Mouse (Mus musculus): ENCODE measurements around the gene Fam131b. TPM values are rescaled to one million over a fixed set of nuclear protein-coding genes. Genes with fewer than 3 reads are reported as not detected.

Gene Fam131b
- polyA plus RNA-seq, 1 experiment from 2014 or later, result 5.8 TPM

GRCm38 (mm10) chr6:42342171-42342570, 17.7 kb upstream of the Fam131b start:
- Histone ChIP-seq H3K4me2 (no peak overlapping the region), H3K36me3 (no peaks in the 10 kb centered on the region), H3K9ac (no peak overlapping the region), H3K9me3 (no peaks in the 10 kb centered on the region), H3K4me1 (replicated peaks) (no peaks in the 10 kb centered on the region), H3K27me3 (no peaks in the 10 kb centered on the region), H3K4me3 (no peak overlapping the region), H3K27ac (no peak overlapping the region)
- 83% methylated on average over 1 of the region's 1 CpGs for WGBS
- ATAC-seq (ENCODE audit: low FRiP score), result no peak

- no peak for ATAC-seq (ENCODE audit: low FRiP score)
- H3K27me3 ChIP-seq, result no peaks in the 10 kb centered on the region
- 84% methylated on average over 5 of the region's 5 CpGs for WGBS
- no peaks in the 10 kb centered on the region for H3K9me3 ChIP-seq
- no peaks in the 10 kb centered on the region for H3K36me3 ChIP-seq
- H3K9ac ChIP-seq, result no peak overlapping the region
- no peak overlapping the region for H3K27ac ChIP-seq
- H3K4me1 ChIP-seq (replicated peaks), result no peaks in the 10 kb centered on the region
- H3K4me3 ChIP-seq, result no peak overlapping the region
- no peak overlapping the region for H3K4me2 ChIP-seq
Measured at GRCm38 (mm10) chr6:42339981-42340380, 15.5 kb upstream of the Fam131b start.

GRCm38 (mm10) chr6:42339189-42339588, 14.7 kb upstream of the Fam131b start:
- H3K27ac ChIP-seq, result no peak overlapping the region
- H3K4me2 ChIP-seq, result no peak overlapping the region
- no peak overlapping the region for H3K9ac ChIP-seq
- ATAC-seq (ENCODE audit: low FRiP score), result no peak
- WGBS, result 91% methylated on average over 2 of the region's 2 CpGs
- no peaks in the 10 kb centered on the region for H3K27me3 ChIP-seq
- H3K4me1 ChIP-seq (replicated peaks), result no peaks in the 10 kb centered on the region
- H3K4me3 ChIP-seq, result no peak overlapping the region
- H3K9me3 ChIP-seq, result no peaks in the 10 kb centered on the region
- H3K36me3 ChIP-seq, result no peaks in the 10 kb centered on the region

DNA sequence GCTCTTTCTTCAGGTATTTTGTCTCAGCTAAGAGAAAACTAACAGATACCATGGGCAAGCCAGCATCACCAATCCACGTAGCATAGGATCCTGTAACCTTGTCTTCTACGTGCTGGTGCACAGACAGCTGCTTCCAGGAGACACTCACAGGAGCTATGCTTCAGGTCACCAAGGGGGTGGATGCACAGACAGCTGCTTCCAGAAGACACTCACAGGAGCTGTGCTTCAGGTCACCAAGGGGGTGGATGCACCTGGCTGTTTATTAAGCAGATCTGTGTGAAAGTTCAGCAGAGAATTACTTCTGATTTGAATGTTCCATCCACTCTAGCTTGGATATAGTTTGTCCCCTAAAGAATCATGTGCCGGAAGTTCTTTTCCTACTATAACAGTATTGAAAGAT, 6.5 kb upstream of the Fam131b start:
- Histone ChIP-seq H3K4me1 (replicated peaks) (no peaks in the 10 kb centered on the region), H3K4me2 (no peak overlapping the region), H3K9me3 (no peaks in the 10 kb centered on the region), H3K9ac (no peak overlapping the region), H3K36me3 (no peaks in the 10 kb centered on the region), H3K4me3 (no peak overlapping the region), H3K27me3 (no peaks in the 10 kb centered on the region), H3K27ac (no peak overlapping the region)
- WGBS, result 89% methylated on average over 3 of the region's 3 CpGs
- no peak for ATAC-seq (ENCODE audit: low FRiP score)

GRCm38 (mm10) chr6:42330216-42330615, 5.8 kb upstream of the Fam131b start:
- peaks cover 6% of the 10 kb centered on the region for H3K4me1 ChIP-seq (replicated peaks)
- H3K9me3 ChIP-seq, result no peaks in the 10 kb centered on the region
- H3K9ac ChIP-seq, result no peak overlapping the region
- no peaks in the 10 kb centered on the region for H3K27me3 ChIP-seq
- no peaks in the 10 kb centered on the region for H3K36me3 ChIP-seq
- H3K4me2 ChIP-seq, result no peak overlapping the region
- no peak for ATAC-seq (ENCODE audit: low FRiP score)
- no peak overlapping the region for H3K4me3 ChIP-seq
- H3K27ac ChIP-seq, result no peak overlapping the region
- 85% methylated on average over 3 of the region's 3 CpGs for WGBS

GRCm38 (mm10) chr6:42328757-42329156, 4.3 kb upstream of the Fam131b start:
- H3K9me3 ChIP-seq, result no peaks in the 10 kb centered on the region
- H3K4me2 ChIP-seq, result no peak overlapping the region
- ATAC-seq (ENCODE audit: low FRiP score), result no peak
- no peak overlapping the region for H3K9ac ChIP-seq
- no peaks in the 10 kb centered on the region for H3K27me3 ChIP-seq
- peaks cover 6% of the 10 kb centered on the region for H3K4me1 ChIP-seq (replicated peaks)
- 84% methylated on average over 3 of the region's 3 CpGs for WGBS
- no peaks in the 10 kb centered on the region for H3K36me3 ChIP-seq
- no peak overlapping the region for H3K27ac ChIP-seq
- H3K4me3 ChIP-seq, result no peak overlapping the region

DNA sequence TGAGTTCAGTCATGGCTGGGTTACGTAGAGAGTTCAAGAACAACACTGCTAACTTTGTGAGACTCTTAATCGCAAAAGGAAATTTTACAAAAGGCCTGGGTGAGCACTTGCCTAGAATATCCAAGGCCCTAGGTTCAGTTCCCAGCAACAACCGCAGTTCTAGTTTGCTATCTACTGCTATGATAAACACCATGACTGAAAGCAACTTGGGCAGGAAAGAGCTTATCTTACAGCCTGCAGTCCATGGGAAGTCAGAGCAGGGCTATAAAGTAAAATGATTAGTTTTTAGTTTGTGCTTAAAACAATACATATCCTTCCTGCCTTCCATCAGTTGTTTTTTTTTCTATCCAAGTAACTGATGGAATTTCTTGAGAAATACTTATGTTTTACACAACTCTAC, 2.1 kb upstream of the Fam131b start:
- ATAC-seq (ENCODE audit: low FRiP score), result no peak

DNA sequence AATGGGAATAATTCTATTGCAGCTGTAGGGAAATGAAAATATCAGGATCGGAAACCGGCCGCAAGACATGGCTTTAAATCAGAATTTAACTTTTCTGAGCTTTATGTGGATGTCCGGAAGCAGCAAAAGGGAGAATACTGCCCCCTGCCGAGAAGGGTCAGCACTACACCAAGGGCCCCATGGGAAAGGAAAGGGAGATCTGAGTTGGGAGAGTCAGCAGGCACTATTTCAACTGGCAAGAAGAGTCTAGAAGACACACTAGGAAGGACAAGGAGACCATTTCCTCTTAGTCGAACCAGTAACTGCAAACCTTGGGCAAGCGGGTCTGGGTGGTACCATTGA, 796 bp upstream of the Fam131b start:
- WGBS, result 3% methylated on average over 7 of the region's 7 CpGs
- peak overlapping the region; percentile 95 for H3K27ac ChIP-seq
- no peaks in the 10 kb centered on the region for H3K9me3 ChIP-seq
- no peaks in the 10 kb centered on the region for H3K27me3 ChIP-seq
- peak overlapping the region; percentile 81 for H3K4me2 ChIP-seq
- ATAC-seq (ENCODE audit: low FRiP score), result no peak
- H3K36me3 ChIP-seq, result peaks cover 14% of the 10 kb centered on the region
- peak overlapping the region; percentile 76 for H3K4me3 ChIP-seq
- peaks cover 38% of the 10 kb centered on the region for H3K4me1 ChIP-seq (replicated peaks)
- peak overlapping the region; percentile 91; the same call in 1 of the 2 replicates for H3K9ac ChIP-seq

More for the DNA sequence above, 2.1 kb upstream of the Fam131b start:
- peaks cover 3% of the 10 kb centered on the region for H3K36me3 ChIP-seq
- no peaks in the 10 kb centered on the region for H3K9me3 ChIP-seq
- peaks cover 28% of the 10 kb centered on the region for H3K4me1 ChIP-seq (replicated peaks)
- 94% methylated on average over 3 of the region's 3 CpGs for WGBS
- H3K4me3 ChIP-seq, result no peak overlapping the region
- no peaks in the 10 kb centered on the region for H3K27me3 ChIP-seq
- H3K27ac ChIP-seq, result no peak overlapping the region
- H3K9ac ChIP-seq, result no peak overlapping the region
- no peak overlapping the region for H3K4me2 ChIP-seq

DNA sequence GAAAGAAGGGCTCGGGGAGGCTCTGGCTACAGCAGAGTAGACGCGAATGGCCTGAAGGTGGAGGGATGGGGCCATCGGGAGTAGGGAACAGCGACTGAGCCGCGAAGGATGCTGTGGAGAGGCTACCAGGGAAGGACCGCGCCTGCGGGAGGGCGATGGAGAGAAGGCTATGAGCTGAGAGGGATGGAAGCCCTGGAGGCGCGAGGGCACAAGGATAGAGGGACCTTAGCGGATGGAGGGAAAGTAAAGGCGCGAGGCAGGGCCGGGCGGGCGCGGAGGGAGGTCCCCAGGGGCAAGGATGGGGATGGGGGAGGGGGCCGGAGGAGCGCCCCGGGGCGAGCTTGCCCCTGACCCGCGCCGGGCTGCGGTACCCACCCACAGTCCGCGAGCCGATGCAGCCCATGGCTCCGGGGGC, 369 bp downstream of the Fam131b start:
- whole genome bisulfite sequencing, result 1% methylated on average over 18 of the region's 32 CpGs
- H3K4me1 ChIP-seq (replicated peaks), result peaks cover 38% of the 10 kb centered on the region
- peak overlapping the region; percentile 76 for H3K4me3 ChIP-seq
- peak overlapping the region; percentile 91 for H3K9ac ChIP-seq
- H3K9me3 ChIP-seq, result no peaks in the 10 kb centered on the region
- ATAC-seq (ENCODE audit: low FRiP score), result peak; percentile 82
- H3K4me2 ChIP-seq, result peak overlapping the region; percentile 81
- peak overlapping the region; percentile 95 for H3K27ac ChIP-seq
- H3K27me3 ChIP-seq, result no peaks in the 10 kb centered on the region
- H3K36me3 ChIP-seq, result peaks cover 14% of the 10 kb centered on the region

DNA sequence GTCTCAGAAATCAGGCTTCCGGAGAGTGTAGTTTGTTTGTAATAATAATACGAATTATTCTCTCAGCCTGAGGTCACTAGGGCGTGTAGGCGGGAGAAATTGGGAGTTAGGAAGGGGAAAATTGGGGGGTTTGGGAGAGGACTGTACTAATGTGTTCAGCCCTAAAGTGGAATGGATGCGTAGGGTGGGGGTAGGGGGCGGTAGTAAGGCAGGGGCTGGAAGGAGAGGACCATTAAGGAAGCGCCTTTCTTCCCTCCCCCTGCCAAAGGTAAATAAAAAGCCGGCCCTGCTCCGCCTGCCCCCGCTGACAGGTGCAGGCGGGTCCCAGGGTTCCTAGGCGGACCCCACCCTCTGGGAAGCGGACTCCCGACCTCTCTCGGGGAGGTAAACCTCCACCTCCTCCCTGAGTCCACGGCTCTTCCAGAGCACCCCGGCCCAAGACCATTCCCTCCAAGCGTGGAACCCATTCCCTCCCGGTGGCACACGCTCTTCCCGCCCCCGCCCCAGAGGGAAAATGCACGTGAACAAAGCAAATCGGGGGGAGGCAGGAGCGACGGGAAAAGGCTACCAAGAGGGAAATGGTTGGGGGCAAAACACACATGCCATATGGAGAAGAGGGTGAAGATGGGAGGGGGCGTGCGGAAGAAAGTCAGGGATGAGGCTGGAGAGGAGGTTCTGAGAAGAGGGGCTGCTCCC, 924 bp downstream of the Fam131b start:
- H3K27ac ChIP-seq, result peak overlapping the region; percentile 95
- H3K9me3 ChIP-seq, result no peaks in the 10 kb centered on the region
- WGBS, result under 1% methylated on average over 28 of the region's 28 CpGs
- peak; percentile 50 for ATAC-seq (ENCODE audit: low FRiP score)
- peak overlapping the region; percentile 91 for H3K9ac ChIP-seq
- H3K4me1 ChIP-seq (replicated peaks), result peaks cover 38% of the 10 kb centered on the region
- H3K36me3 ChIP-seq, result peaks cover 19% of the 10 kb centered on the region
- peak overlapping the region; percentile 76 for H3K4me3 ChIP-seq
- H3K27me3 ChIP-seq, result no peaks in the 10 kb centered on the region
- H3K4me2 ChIP-seq, result peak overlapping the region; percentile 81

DNA sequence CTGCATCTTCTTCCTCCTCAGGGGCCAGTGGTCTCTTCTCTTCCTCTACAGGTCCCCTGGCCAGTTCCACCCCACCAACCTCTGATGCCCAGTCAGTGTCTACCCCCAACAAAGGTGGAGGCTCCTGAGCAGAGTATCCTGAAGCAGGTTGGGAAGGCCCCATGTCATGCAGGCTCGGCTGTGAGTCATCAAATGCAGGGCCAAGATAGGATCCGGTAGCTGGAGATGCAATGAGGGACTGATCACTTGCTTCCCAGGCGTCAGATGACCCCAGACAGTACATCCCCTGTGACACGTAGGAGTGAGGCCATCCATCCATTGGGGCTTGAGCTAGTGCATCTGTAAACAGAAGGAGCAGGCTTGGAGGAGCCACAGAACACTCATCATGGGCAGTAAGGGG, 6.2 kb downstream of the Fam131b start:
- Histone ChIP-seq H3K4me1 (replicated peaks) (peaks cover 27% of the 10 kb centered on the region), H3K27me3 (no peaks in the 10 kb centered on the region), H3K9ac (no peak overlapping the region), H3K9me3 (no peaks in the 10 kb centered on the region), H3K27ac (no peak overlapping the region), H3K4me2 (no peak overlapping the region), H3K36me3 (peaks cover 62% of the 10 kb centered on the region), H3K4me3 (no peak overlapping the region)
- 91% methylated on average over 4 of the region's 4 CpGs for WGBS
- no peak for ATAC-seq (ENCODE audit: low FRiP score)

- Histone ChIP-seq H3K36me3 (peaks cover 76% of the 10 kb centered on the region), H3K9ac (no peak overlapping the region), H3K4me1 (replicated peaks) (no peaks in the 10 kb centered on the region), H3K4me2 (no peak overlapping the region), H3K9me3 (no peaks in the 10 kb centered on the region), H3K4me3 (no peak overlapping the region), H3K27me3 (no peaks in the 10 kb centered on the region), H3K27ac (no peak overlapping the region)
- 86% methylated on average over 2 of the region's 2 CpGs for WGBS
- ATAC-seq (ENCODE audit: low FRiP score), result no peak
Measured at GRCm38 (mm10) chr6:42310427-42311053, 13.9 kb downstream of the Fam131b start.

- no peak overlapping the region for H3K4me2 ChIP-seq
Measured at GRCm38 (mm10) chr6:42309816-42310378, 14.5 kb downstream of the Fam131b start.

More at GRCm38 (mm10) chr6:42309816-42310378, 14.5 kb downstream of the Fam131b start:
- Histone ChIP-seq H3K4me3 (no peak overlapping the region), H3K4me1 (replicated peaks) (no peaks in the 10 kb centered on the region), H3K9ac (no peak overlapping the region), H3K36me3 (peaks cover 80% of the 10 kb centered on the region), H3K9me3 (no peaks in the 10 kb centered on the region), H3K27me3 (no peaks in the 10 kb centered on the region), H3K27ac (no peak overlapping the region)
- WGBS, result 51% methylated on average over 8 of the region's 8 CpGs
- no peak for ATAC-seq (ENCODE audit: low FRiP score)

All from hindbrain, embryonic 13.5 days (tissue).